Mouse (Mus musculus): Measurements from ENCODE around the gene Oit3. TPM values are rescaled to one million over a fixed set of nuclear protein-coding genes. Genes with fewer than 3 reads are reported as not detected.

Gene Oit3
- polyA plus RNA-seq, 1 experiment from 2014 or later = 1.7 TPM

DNA sequence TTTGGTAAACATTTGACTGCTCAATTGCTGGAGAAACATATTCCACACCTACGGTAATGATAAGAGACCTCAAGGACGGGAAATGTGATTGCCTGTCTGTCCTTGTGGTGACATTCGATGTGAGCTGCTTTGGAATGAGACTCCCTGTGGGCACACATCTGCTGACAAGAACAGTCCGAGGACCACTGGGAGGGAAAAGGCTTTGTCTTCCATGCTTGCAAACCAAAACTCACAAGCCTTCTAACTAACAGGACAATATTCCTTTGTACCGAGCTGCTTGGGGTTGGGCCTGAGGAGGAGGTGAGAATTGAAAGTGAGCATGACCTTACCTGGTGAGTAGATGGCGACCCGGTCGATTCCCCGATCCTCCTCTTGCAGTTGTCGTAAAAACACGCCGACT is 25.7 kb upstream of the Oit3 start:
- no peak overlapping the region for H3K4me2 ChIP-seq (replicated peaks; ENCODE audit: low read depth, low read length)
- H3K36me3 ChIP-seq (ENCODE audit: insufficient read depth, low read length) = peaks cover 4% of the 10 kb centered on the region; the same call in 1 of the 2 replicates
- TF ChIP-seq EP300 (IDR thresholded peaks at IDR 0.05) (no peak), CTCF (IDR thresholded peaks at IDR 0.05) (no peak)
- H3K4me3 ChIP-seq (ENCODE audit: low read depth, low read length) = no peak overlapping the region
- no peak for DNase-seq (ENCODE audit: low spot score)
- H3K9ac ChIP-seq (replicated peaks; ENCODE audit: low read depth) = no peak overlapping the region
- H3K27ac ChIP-seq (ENCODE audit: low read length) = no peak overlapping the region
- 87% methylated on average over 12 of the region's 12 CpGs for WGBS
- no peaks in the 10 kb centered on the region for H3K9me3 ChIP-seq (ENCODE audit: low read length)
- H3K27me3 ChIP-seq (replicated peaks; ENCODE audit: insufficient read depth, low read length) = no peaks in the 10 kb centered on the region
- no peaks in the 10 kb centered on the region for H3K4me1 ChIP-seq (ENCODE audit: insufficient read depth, low read depth, low read length)
- ATAC-seq = no peak

DNA sequence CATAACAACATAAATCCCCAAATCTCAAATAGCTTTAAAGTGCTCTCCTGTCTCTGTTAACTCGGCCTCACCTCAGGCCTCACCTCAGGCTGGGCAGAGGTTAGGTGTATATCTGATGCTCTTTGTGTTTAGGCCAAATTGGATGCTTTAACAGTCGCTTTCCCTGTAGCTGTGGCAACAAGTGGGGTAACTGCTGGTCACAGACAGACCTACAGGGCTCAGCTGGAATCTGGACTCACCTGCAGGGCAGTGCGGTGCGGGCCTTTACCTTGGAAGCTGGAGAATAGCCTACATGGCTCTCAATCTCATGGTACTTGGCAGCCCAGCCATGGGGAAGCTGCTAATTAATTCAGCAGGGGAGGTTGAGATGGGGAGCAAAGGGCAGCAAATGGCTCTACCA is 25.0 kb upstream of the Oit3 start:
- H3K27ac ChIP-seq (ENCODE audit: low read length) = no peak overlapping the region
- WGBS = 88% methylated on average over 4 of the region's 4 CpGs
- no peak for ATAC-seq

GRCm38 (mm10) chr10:59465546-59465945 is 24.0 kb upstream of the Oit3 start:
- DNase-seq (ENCODE audit: low spot score) (no peak), ATAC-seq (no peak)
- no peaks in the 10 kb centered on the region for H3K27me3 ChIP-seq (replicated peaks; ENCODE audit: insufficient read depth, low read length)
- WGBS = 64% methylated on average over 3 of the region's 3 CpGs
- no peaks in the 10 kb centered on the region for H3K4me1 ChIP-seq (ENCODE audit: insufficient read depth, low read depth, low read length)
- no peak for TF ChIP-seq CTCF (IDR thresholded peaks at IDR 0.05)
- TF ChIP-seq EP300 (IDR thresholded peaks at IDR 0.05) = no peak
- H3K4me2 ChIP-seq (replicated peaks; ENCODE audit: low read depth, low read length) = no peak overlapping the region
- H3K9me3 ChIP-seq (ENCODE audit: low read length) = no peaks in the 10 kb centered on the region
- H3K36me3 ChIP-seq (ENCODE audit: insufficient read depth, low read length) = peaks cover 4% of the 10 kb centered on the region; the same call in 1 of the 2 replicates
- no peak overlapping the region for H3K9ac ChIP-seq (replicated peaks; ENCODE audit: low read depth)
- no peak overlapping the region for H3K4me3 ChIP-seq (ENCODE audit: low read depth, low read length)
- no peak overlapping the region for H3K27ac ChIP-seq (ENCODE audit: low read length)

More for the DNA sequence above, 25.0 kb upstream of the Oit3 start:
- no peaks in the 10 kb centered on the region for H3K27me3 ChIP-seq (replicated peaks; ENCODE audit: insufficient read depth, low read length)
- no peaks in the 10 kb centered on the region for H3K9me3 ChIP-seq (ENCODE audit: low read length)
- DNase-seq (ENCODE audit: low spot score) = no peak
- peaks cover 4% of the 10 kb centered on the region; the same call in 1 of the 2 replicates for H3K36me3 ChIP-seq (ENCODE audit: insufficient read depth, low read length)
- H3K4me3 ChIP-seq (ENCODE audit: low read depth, low read length) = no peak overlapping the region
- no peak overlapping the region for H3K9ac ChIP-seq (replicated peaks; ENCODE audit: low read depth)
- no peak for TF ChIP-seq EP300 (IDR thresholded peaks at IDR 0.05)
- no peak for TF ChIP-seq CTCF (IDR thresholded peaks at IDR 0.05)
- no peak overlapping the region for H3K4me2 ChIP-seq (replicated peaks; ENCODE audit: low read depth, low read length)
- no peaks in the 10 kb centered on the region for H3K4me1 ChIP-seq (ENCODE audit: insufficient read depth, low read depth, low read length)

- DNase-seq (ENCODE audit: low spot score) = no peak
- Histone ChIP-seq H3K36me3 (ENCODE audit: insufficient read depth, low read length) (peaks cover under 1% of the 10 kb centered on the region; the same call in 1 of the 2 replicates), H3K4me1 (ENCODE audit: insufficient read depth, low read depth, low read length) (no peaks in the 10 kb centered on the region), H3K9ac (replicated peaks; ENCODE audit: low read depth) (no peak overlapping the region), H3K4me3 (ENCODE audit: low read depth, low read length) (no peak overlapping the region), H3K4me2 (replicated peaks; ENCODE audit: low read depth, low read length) (no peak overlapping the region), H3K27me3 (replicated peaks; ENCODE audit: insufficient read depth, low read length) (no peaks in the 10 kb centered on the region), H3K9me3 (ENCODE audit: low read length) (no peaks in the 10 kb centered on the region), H3K27ac (ENCODE audit: low read length) (no peak overlapping the region)
- WGBS = 65% methylated on average over 6 of the region's 6 CpGs
- TF ChIP-seq CTCF (IDR thresholded peaks at IDR 0.05) (no peak), EP300 (IDR thresholded peaks at IDR 0.05) (no peak)
- ATAC-seq = no peak
Measured at GRCm38 (mm10) chr10:59462307-59462706, 20.7 kb upstream of the Oit3 start.

DNA sequence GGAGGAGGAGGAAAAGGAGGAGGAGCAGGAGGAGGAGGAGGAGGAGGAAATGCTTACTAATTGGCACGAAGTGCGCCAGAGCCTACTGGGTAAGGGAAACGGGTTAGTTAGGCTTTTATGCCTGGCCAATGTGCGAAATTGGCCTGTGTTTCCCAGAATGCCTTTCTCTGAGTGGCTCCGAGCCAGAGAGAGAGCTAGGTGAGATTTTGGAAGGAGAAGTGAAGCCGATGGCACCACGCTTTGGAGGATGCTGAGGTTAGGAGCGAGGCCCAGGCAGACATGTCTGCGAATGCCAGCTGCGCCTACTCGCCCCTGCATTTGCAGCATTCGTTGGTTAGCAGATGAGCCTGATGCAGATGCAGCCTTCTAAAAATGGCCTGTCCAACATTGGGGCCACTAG is 18.2 kb upstream of the Oit3 start:
- DNase-seq (ENCODE audit: low spot score) = no peak
- H3K9me3 ChIP-seq (ENCODE audit: low read length) = no peaks in the 10 kb centered on the region
- H3K27ac ChIP-seq (ENCODE audit: low read length) = no peak overlapping the region
- H3K4me1 ChIP-seq (ENCODE audit: insufficient read depth, low read depth, low read length) = no peaks in the 10 kb centered on the region
- no peak overlapping the region for H3K9ac ChIP-seq (replicated peaks; ENCODE audit: low read depth)
- no peak overlapping the region for H3K4me2 ChIP-seq (replicated peaks; ENCODE audit: low read depth, low read length)
- 89% methylated on average over 12 of the region's 12 CpGs for WGBS
- no peak overlapping the region for H3K4me3 ChIP-seq (ENCODE audit: low read depth, low read length)
- H3K36me3 ChIP-seq (ENCODE audit: insufficient read depth, low read length) = no peaks in the 10 kb centered on the region
- no peaks in the 10 kb centered on the region for H3K27me3 ChIP-seq (replicated peaks; ENCODE audit: insufficient read depth, low read length)
- TF ChIP-seq EP300 (IDR thresholded peaks at IDR 0.05) (no peak), CTCF (IDR thresholded peaks at IDR 0.05) (no peak)
- ATAC-seq = no peak

- Histone ChIP-seq H3K36me3 (ENCODE audit: insufficient read depth, low read length) (no peaks in the 10 kb centered on the region), H3K4me3 (ENCODE audit: low read depth, low read length) (no peak overlapping the region), H3K4me2 (replicated peaks; ENCODE audit: low read depth, low read length) (no peak overlapping the region), H3K9ac (replicated peaks; ENCODE audit: low read depth) (no peak overlapping the region), H3K9me3 (ENCODE audit: low read length) (no peaks in the 10 kb centered on the region), H3K4me1 (ENCODE audit: insufficient read depth, low read depth, low read length) (no peaks in the 10 kb centered on the region), H3K27me3 (replicated peaks; ENCODE audit: insufficient read depth, low read length) (no peaks in the 10 kb centered on the region), H3K27ac (ENCODE audit: low read length) (no peak overlapping the region)
- no peak for DNase-seq (ENCODE audit: low spot score)
- no peak for TF ChIP-seq EP300 (IDR thresholded peaks at IDR 0.05)
- no peak; the same call in 1 of the 2 replicates for TF ChIP-seq CTCF (IDR thresholded peaks at IDR 0.05)
- no peak for ATAC-seq
- 95% methylated on average over 15 of the region's 15 CpGs for WGBS
Measured at GRCm38 (mm10) chr10:59454631-59455030, 13.1 kb upstream of the Oit3 start.

- H3K36me3 ChIP-seq (ENCODE audit: insufficient read depth, low read length) = no peaks in the 10 kb centered on the region
- no peaks in the 10 kb centered on the region for H3K9me3 ChIP-seq (ENCODE audit: low read length)
- ATAC-seq (peak; percentile 79), DNase-seq (ENCODE audit: low spot score) (peak; percentile 85)
- H3K4me3 ChIP-seq (ENCODE audit: low read depth, low read length) = no peak overlapping the region
- no peaks in the 10 kb centered on the region for H3K4me1 ChIP-seq (ENCODE audit: insufficient read depth, low read depth, low read length)
- TF ChIP-seq EP300 (IDR thresholded peaks at IDR 0.05) (no peak), CTCF (IDR thresholded peaks at IDR 0.05) (peak; percentile 84)
- H3K4me2 ChIP-seq (replicated peaks; ENCODE audit: low read depth, low read length) = no peak overlapping the region
- H3K27me3 ChIP-seq (replicated peaks; ENCODE audit: insufficient read depth, low read length) = no peaks in the 10 kb centered on the region
- 38% methylated on average over 5 of the region's 5 CpGs for WGBS
- no peak overlapping the region for H3K9ac ChIP-seq (replicated peaks; ENCODE audit: low read depth)
- no peak overlapping the region for H3K27ac ChIP-seq (ENCODE audit: low read length)
Measured at GRCm38 (mm10) chr10:59451839-59452238, 10.3 kb upstream of the Oit3 start.
